Mouse (Mus musculus) E14TG2a.4 (cell line): ENCODE data around the gene Iapp.
"Not testable (repeated sequence)": the region's sequence is repeated elsewhere in the genome, so short reads cannot be mapped to it uniquely, and the experiment has no call there.

Source experiments
- CTCF ChIP-seq: conservative IDR thresholded peaks from 2 replicates; pipeline ENCODE4 v1.5.1; 2014; ENCODE audit warnings: low read length
- NANOG ChIP-seq: IDR thresholded peaks from 2 replicates; pipeline ENCODE4 v1.6.1; 2014; ENCODE audit warnings: borderline replicate concordance, low read length, mixed read lengths
- POU5F1 ChIP-seq: IDR thresholded peaks from 2 replicates; pipeline ENCODE4 v1.6.1; 2014; ENCODE audit warnings: low read length, borderline replicate concordance

- TF ChIP-seq CTCF, POU5F1, NANOG: not testable (repeated sequence)
Measured at GRCm38 (mm10) chr6:142250738-142251307, 47.4 kb upstream of the Iapp start.
